Mouse (Mus musculus): Measurements from ENCODE around the gene Kcnk15.
A peak's percentile ranks its signal among the peaks of the same experiment; 100 is the strongest.

Kcnk15 gene

GRCm38 (mm10) chr2:163876830-163877498 is 23.5 kb downstream of the Kcnk15 start:
- no peak for DNase-seq (ENCODE audit: low spot score)

GRCm38 (mm10) chr2:163880891-163881290 is 27.4 kb downstream of the Kcnk15 start:
- no peak for DNase-seq (ENCODE audit: low spot score)

DNA sequence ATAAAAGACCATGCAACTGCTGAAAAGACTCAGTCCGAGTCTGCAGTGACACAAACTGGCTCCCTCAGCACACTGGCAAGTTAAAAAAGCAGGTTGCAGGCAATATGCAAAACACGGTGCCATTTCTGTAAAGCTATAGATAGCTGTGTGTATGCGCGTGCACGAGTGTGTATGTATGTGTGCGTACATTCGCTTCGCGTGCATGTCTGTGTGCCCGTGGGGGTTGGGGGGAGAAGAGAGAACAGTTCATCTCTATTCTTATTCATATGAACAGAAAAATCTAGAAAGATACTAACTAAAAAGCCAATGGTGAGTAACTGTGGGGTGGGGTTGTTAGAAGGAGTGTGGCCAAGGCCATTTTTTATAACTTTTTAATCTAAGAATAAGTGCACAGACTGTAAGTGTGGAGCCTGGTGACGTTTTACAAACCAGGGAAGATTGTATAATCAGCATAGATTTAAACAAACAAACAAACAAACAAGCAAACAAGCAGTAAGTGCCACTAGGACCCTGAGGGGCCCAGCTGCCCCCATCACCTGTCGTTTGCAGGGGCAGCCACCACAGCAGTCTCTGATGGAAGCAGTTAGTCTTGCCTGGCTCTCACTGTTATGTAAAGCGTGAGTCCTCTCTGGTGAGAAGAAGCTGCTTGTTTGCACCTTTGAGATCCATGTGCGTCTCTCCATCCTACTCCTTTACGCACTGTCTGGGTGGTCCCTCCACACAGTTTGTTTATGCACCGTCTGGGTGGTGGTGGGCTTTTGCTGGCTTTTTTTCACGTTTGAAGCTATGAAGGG is 29.6 kb downstream of the Kcnk15 start:
- no peak for DNase-seq (ENCODE audit: low spot score)

DNA sequence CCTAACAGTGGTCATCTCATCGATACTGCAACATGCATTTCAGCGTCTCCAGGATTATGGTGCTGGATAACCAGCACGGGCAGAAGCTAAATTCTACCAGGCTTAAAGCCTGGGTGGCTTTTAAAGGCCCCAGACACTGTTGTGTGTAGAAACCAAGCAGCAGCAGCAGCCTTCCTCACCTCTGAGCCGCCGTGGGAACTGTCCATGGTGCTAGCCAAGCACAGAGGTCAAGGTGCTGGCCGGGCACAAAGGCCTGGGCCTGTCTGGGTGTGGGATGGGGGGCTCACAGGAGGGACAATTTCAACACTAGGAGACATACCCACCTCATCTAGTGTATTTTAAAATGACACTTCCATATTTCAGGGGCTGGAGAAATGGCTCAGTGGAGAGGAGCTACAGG is 36.0 kb downstream of the Kcnk15 start:
- DNase-seq (ENCODE audit: low spot score) = peak; percentile 15

- no peak for DNase-seq (ENCODE audit: low spot score)
Observed at GRCm38 (mm10) chr2:163890586-163890985, 37.1 kb downstream of the Kcnk15 start.

DNA sequence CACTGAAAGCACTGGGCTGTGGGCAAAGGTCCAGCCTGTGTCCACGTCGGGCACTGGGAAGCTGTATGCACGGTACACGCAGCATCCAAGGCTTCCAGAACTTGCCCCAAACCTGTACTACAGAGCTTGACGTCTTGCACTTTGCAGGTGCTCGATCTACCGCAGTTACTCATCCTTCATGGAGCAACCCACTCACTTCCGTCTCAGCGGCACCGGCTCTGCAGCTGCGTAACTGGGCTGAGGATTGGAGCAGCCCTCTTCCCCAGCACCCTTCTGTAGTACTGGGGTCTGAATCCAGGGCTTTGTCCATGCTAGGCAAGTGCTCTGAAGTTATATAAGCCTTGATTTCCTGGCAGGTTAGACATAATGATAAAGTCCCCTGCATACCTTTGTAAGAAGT is 37.8 kb downstream of the Kcnk15 start:
- no peak for DNase-seq (ENCODE audit: low spot score)

- no peak for DNase-seq (ENCODE audit: low spot score)
Observed at GRCm38 (mm10) chr2:163893446-163894370, 40.3 kb downstream of the Kcnk15 start.

DNA sequence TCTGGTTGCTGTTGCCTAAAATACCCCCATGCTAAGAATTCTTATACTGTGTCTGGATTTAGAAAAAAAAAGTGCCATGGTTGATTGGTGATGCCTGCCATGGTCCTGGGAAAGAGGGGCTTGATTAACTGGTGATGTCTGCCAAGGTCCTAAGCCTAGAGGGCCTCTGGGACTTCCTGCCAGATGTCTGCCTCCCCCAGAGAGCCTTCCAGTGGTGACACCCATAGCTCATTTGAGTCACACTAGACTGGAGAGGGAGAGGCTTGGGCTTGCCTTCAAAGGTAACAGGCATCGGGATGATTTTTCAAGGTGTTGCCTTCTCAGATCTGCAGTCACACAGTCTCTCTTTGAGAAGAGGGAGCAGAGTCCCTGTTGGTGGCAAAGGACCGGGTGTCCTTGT is 41.7 kb downstream of the Kcnk15 start:
- DNase-seq (ENCODE audit: low spot score) = no peak

DNA sequence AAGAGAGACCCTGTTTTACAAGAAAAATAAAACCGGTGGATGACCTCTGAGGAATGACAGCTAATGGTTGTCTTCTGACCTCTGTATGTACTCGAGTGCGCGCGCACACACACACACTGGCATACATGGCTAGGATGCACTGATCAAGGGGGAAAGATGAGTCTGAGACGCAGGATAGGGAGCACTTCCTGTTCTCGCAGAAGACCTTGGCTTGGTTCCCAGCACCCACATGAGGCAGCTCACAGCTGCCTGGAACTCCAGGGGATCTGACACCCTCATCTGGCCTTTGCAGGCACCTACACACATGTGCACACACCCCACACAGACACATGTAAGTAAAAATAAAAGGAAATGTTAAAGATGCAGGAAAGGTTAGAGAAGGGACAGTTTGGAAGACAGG is 43.6 kb downstream of the Kcnk15 start:
- no peak for DNase-seq (ENCODE audit: low spot score)

DNA sequence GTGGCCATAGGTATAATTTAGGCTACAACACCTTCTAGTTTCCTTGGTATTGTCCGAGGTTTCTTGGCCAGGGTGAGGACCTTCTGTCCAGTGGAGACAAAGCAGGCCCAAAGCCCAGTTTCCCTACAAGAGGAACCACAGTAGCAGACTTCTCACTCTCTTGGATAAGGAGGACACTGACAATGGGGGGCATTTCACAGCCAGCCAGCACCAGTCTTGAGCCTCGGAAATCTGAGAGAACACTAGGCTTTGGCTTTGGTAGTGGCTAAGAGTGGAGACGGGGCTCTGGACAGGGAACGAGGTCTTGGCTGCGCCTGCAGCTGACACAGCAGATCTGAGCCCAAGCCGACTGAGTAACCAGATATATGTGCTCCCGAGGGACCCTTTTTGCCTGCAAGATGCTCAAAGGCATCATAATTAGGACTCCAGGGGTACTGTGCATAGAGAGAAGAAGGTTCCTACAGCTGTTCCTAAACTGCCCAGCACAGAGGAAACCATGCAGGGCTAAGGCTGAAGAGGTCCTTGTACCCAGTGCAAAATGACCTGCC is 44.6 kb downstream of the Kcnk15 start:
- no peak for DNase-seq (ENCODE audit: low spot score)

DNA sequence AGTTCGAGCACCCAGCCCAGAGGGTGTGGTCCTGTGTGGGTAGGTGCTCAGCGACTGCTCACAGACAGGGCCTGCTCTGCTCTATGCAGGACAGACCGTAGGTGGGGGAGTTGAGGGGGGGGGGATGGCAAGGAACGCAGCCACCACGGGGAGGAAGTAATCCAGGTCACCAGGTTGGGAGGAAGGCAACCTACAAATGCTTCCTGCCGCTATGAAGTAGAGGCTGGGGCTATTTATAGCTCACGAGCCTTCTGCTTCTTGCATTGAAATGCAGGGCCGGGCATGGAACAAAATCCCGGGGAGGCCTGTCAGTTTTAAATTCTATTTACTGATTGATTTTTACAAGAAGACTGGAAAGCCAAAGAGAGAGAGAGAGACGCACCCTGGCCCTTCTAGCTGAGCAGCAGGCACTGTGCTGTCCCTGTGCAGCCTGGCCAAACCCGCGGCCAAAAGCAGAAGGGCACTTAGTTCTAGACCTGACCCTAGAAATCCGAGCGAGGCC is 46.5 kb downstream of the Kcnk15 start:
- DNase-seq (ENCODE audit: low spot score) = no peak

- DNase-seq (ENCODE audit: low spot score) = no peak
Observed at GRCm38 (mm10) chr2:163901043-163901442, 47.6 kb downstream of the Kcnk15 start.

DNA sequence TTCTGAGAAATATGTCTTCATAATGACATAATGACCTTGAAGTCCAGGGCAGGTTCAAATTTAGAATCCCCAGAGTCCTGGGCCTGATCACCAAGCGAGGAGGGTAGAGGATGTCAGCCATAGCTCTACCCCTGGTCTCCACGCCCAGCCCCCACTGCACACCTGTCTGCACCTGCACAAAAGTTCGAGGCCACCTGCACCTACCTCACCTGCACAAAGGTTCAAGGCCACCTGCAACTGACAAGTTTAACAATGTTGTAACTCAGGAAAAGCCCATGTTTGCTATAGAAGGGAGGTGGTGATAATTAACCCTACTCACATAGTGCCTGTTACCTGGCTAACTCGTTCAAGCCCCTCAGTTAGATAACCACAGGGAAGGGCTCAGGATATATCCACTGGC is 49.0 kb downstream of the Kcnk15 start:
- DNase-seq (ENCODE audit: low spot score) = no peak

DNA sequence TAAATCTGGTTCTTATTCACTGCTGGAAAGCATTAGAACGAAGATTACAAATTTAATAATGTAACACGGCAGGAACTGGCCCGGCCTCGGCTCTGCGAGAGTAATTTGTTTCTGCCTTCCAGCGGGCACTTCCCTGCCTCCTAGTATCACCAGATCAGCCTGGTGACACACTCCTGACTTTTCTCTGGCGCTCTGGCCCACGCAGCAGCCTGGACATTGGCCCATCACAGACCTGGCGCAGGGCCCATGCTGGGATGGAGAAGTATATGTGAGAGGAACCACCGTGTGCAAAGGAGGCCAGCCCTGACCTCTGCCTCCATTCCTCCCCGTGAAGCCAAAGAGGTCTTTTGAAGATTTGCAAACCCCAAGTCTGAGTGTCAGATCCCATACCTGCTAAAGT is 50.0 kb downstream of the Kcnk15 start:
- no peak for DNase-seq (ENCODE audit: low spot score)

DNA sequence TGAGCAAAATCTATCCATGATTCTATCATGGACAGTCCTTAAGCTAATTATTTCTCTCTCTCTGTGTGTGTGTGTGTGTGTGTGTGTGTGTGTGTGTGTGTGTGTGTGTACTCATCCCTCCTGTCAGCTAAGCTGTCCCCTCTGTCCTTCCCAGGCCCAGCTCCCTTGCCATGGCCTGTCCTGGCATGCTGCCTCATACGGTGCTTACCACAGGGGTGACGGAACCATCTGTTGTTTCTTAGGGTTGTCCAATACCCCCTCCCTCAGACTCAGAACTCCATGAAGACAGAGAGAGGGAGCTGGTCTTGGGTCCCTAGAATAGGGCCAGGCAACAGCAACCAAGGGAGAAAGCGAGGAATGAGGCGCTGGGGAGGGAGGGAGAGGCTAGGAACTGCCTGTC is 50.9 kb downstream of the Kcnk15 start:
- no peak for DNase-seq (ENCODE audit: low spot score)

DNA sequence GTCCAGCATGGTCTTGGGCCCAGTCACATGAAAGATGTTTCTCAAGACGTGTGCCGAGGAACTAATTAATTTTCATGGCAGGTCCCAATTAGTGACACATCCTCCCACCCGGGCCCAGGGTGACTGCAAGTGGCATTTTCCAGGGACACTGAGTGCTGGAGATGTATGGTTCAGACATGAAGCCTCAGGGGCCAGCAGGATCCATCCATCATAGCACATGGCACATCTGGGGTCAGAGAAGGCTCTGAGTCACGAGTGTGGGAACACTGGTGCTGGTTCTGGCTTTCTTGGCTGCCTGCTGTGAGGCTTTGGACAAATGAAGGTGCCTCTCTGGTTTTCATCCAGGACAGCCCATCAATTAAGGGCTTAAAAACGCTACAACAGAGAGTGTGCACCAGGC is 53.7 kb downstream of the Kcnk15 start:
- DNase-seq (ENCODE audit: low spot score) = no peak
